Mouse (Mus musculus) intestine, embryonic 16.5 days (tissue): ENCODE measurements around the gene Slc39a11. TPM values are rescaled to one million over a fixed set of nuclear protein-coding genes. Genes with fewer than 3 reads are reported as not detected.

Experiments
- ATAC-seq: fragments of 200-750 bp; cut with Nextera tagmentation; 2 replicates; pipeline ENCODE4 v1.8.0; 2017; ENCODE audit warnings: moderate TSS enrichment, moderate library complexity
- H3K27ac ChIP-seq: fragments of 300-500 bp; sonication (generic); 2 replicates; pipeline ENCODE4 v1.5.1; 2014; ENCODE audit warnings: mild to moderate bottlenecking, low read length
- H3K27me3 ChIP-seq: fragments of 300-500 bp; sonication (generic); replicated peaks from 2 replicates; pipeline ENCODE4 v1.6.1; 2014; ENCODE audit warnings: low read length, control low read depth, mixed read lengths; ENCODE audit not compliant: control insufficient read depth, insufficient read depth
- H3K36me3 ChIP-seq: fragments of 300-500 bp; sonication (generic); 2 replicates; pipeline ENCODE4 v1.6.1; 2014; ENCODE audit warnings: low read length, control low read depth; ENCODE audit not compliant: control insufficient read depth, insufficient read depth
- H3K4me1 ChIP-seq: fragments of 300-500 bp; sonication (generic); 2 replicates; pipeline ENCODE4 v1.6.1; 2014; ENCODE audit warnings: low read length, control low read depth, mixed read lengths; ENCODE audit not compliant: control insufficient read depth, insufficient read depth
- H3K4me2 ChIP-seq: fragments of 300-500 bp; sonication (generic); 2 replicates; pipeline ENCODE4 v1.6.1; 2014; ENCODE audit warnings: low read depth, low read length, control low read depth
- H3K4me3 ChIP-seq: fragments of 300-500 bp; sonication (generic); 2 replicates; pipeline ENCODE4 v1.5.1; 2014; ENCODE audit warnings: mild to moderate bottlenecking, low read length
- H3K9ac ChIP-seq: fragments of 300-500 bp; sonication (generic); 2 replicates; pipeline ENCODE4 v1.6.1; 2014; ENCODE audit warnings: low read depth, low read length
- H3K9me3 ChIP-seq: fragments of 300-500 bp; sonication (generic); 2 replicates; pipeline ENCODE4 v1.6.1; 2016; ENCODE audit warnings: low read length, control low read depth; ENCODE audit not compliant: control insufficient read depth
- WGBS: fragments of 180-500 bp; shearing (Covaris S2); extraction: QIAGEN DNeasy Blood & Tissue Kit; methylation state at CpG from one replicate; pipeline ENCODE4 v1.1.7; 2014; 5-methylcytosine and 5-hydroxymethylcytosine counted together
- polyA plus RNA-seq: library from polyadenylated mRNA; unstranded; fragments of >200 nt; fragmentation: Nextera tagmentation; extraction: Ambion mirVana; gene quantifications from 2 replicates; pipeline ENCODE4 v1.2.1, GENCODE M21; 2015

Slc39a11 gene
- polyA plus RNA-seq, 1 experiment from 2014 or later, result 52.8 TPM

- H3K27me3 ChIP-seq, result no peaks in the 10 kb centered on the region
- no peak overlapping the region for H3K9ac ChIP-seq
- no peak for ATAC-seq
- H3K4me1 ChIP-seq, result peaks cover 10% of the 10 kb centered on the region; the same call in 1 of the 2 replicates
- WGBS, result 43% methylated on average over 4 of the region's 4 CpGs
- no peak overlapping the region for H3K4me2 ChIP-seq
- no peaks in the 10 kb centered on the region for H3K36me3 ChIP-seq
- H3K9me3 ChIP-seq, result no peaks in the 10 kb centered on the region
- no peak overlapping the region for H3K4me3 ChIP-seq
- H3K27ac ChIP-seq, result no peak overlapping the region
Observed at GRCm38 (mm10) chr11:113266706-113267105, 383.2 kb downstream of the Slc39a11 start.

- 47% methylated on average over 3 of the region's 3 CpGs for WGBS
- Histone ChIP-seq H3K27me3 (no peaks in the 10 kb centered on the region), H3K27ac (no peak overlapping the region; the same call in 1 of the 2 replicates), H3K9me3 (no peaks in the 10 kb centered on the region), H3K4me2 (no peak overlapping the region), H3K9ac (no peak overlapping the region), H3K4me3 (no peak overlapping the region), H3K4me1 (peaks cover 15% of the 10 kb centered on the region; the same call in 1 of the 2 replicates), H3K36me3 (no peaks in the 10 kb centered on the region)
- no peak for ATAC-seq
Observed at GRCm38 (mm10) chr11:113265567-113265966, 384.3 kb downstream of the Slc39a11 start.

GRCm38 (mm10) chr11:113263971-113264370 lies 385.9 kb downstream of the Slc39a11 start:
- H3K4me1 ChIP-seq, result peaks cover 15% of the 10 kb centered on the region; the same call in 1 of the 2 replicates
- H3K27me3 ChIP-seq, result no peaks in the 10 kb centered on the region
- H3K27ac ChIP-seq, result peak overlapping the region; percentile 46; the same call in 1 of the 2 replicates
- H3K36me3 ChIP-seq, result no peaks in the 10 kb centered on the region
- WGBS, result 62% methylated on average over 7 of the region's 7 CpGs
- ATAC-seq, result no peak
- no peak overlapping the region for H3K4me3 ChIP-seq
- H3K9me3 ChIP-seq, result no peaks in the 10 kb centered on the region
- H3K9ac ChIP-seq, result no peak overlapping the region
- H3K4me2 ChIP-seq, result no peak overlapping the region

- WGBS, result 39% methylated on average over 8 of the region's 8 CpGs
- H3K4me1 ChIP-seq, result peaks cover 15% of the 10 kb centered on the region; the same call in 1 of the 2 replicates
- H3K9me3 ChIP-seq, result no peaks in the 10 kb centered on the region
- no peak overlapping the region for H3K4me2 ChIP-seq
- ATAC-seq, result no peak
- no peaks in the 10 kb centered on the region for H3K36me3 ChIP-seq
- H3K27me3 ChIP-seq, result no peaks in the 10 kb centered on the region
- H3K27ac ChIP-seq, result no peak overlapping the region
- H3K9ac ChIP-seq, result no peak overlapping the region
- no peak overlapping the region for H3K4me3 ChIP-seq
Observed at GRCm38 (mm10) chr11:113262062-113262461, 387.8 kb downstream of the Slc39a11 start.

GRCm38 (mm10) chr11:113261421-113261820 lies 388.5 kb downstream of the Slc39a11 start:
- H3K4me3 ChIP-seq, result no peak overlapping the region
- 69% methylated on average over 4 of the region's 4 CpGs for WGBS
- H3K9ac ChIP-seq, result no peak overlapping the region
- no peaks in the 10 kb centered on the region for H3K36me3 ChIP-seq
- no peaks in the 10 kb centered on the region for H3K9me3 ChIP-seq
- ATAC-seq, result no peak
- H3K4me2 ChIP-seq, result no peak overlapping the region
- no peaks in the 10 kb centered on the region for H3K27me3 ChIP-seq
- 0 out of 2 replicates have a peak overlapping the region, but pooled peaks have one; percentile 16 for H3K27ac ChIP-seq
- peaks cover 15% of the 10 kb centered on the region for H3K4me1 ChIP-seq

- peaks cover 28% of the 10 kb centered on the region for H3K4me1 ChIP-seq
- H3K4me3 ChIP-seq, result no peak overlapping the region
- ATAC-seq, result peak; percentile 96
- no peak overlapping the region for H3K4me2 ChIP-seq
- no peaks in the 10 kb centered on the region for H3K36me3 ChIP-seq
- H3K9me3 ChIP-seq, result no peaks in the 10 kb centered on the region
- 56% methylated on average over 14 of the region's 14 CpGs for WGBS
- no peaks in the 10 kb centered on the region for H3K27me3 ChIP-seq
- H3K9ac ChIP-seq, result peak overlapping the region; percentile 42; the same call in 1 of the 2 replicates
- peak overlapping the region; percentile 87 for H3K27ac ChIP-seq
Observed at GRCm38 (mm10) chr11:113259712-113260382, 390.0 kb downstream of the Slc39a11 start.

GRCm38 (mm10) chr11:113258016-113258415 lies 391.9 kb downstream of the Slc39a11 start:
- H3K27ac ChIP-seq, result no peak overlapping the region
- no peak overlapping the region for H3K4me3 ChIP-seq
- no peak overlapping the region for H3K9ac ChIP-seq
- no peaks in the 10 kb centered on the region for H3K27me3 ChIP-seq
- H3K4me1 ChIP-seq, result peaks cover 32% of the 10 kb centered on the region
- no peaks in the 10 kb centered on the region for H3K36me3 ChIP-seq
- WGBS, result 83% methylated on average over 6 of the region's 6 CpGs
- H3K9me3 ChIP-seq, result no peaks in the 10 kb centered on the region
- no peak for ATAC-seq
- H3K4me2 ChIP-seq, result no peak overlapping the region

GRCm38 (mm10) chr11:113254653-113255052 lies 395.2 kb downstream of the Slc39a11 start:
- Histone ChIP-seq H3K9me3 (no peaks in the 10 kb centered on the region), H3K27ac (no peak overlapping the region), H3K36me3 (no peaks in the 10 kb centered on the region), H3K4me3 (no peak overlapping the region), H3K9ac (peak overlapping the region; percentile 46; the same call in 1 of the 2 replicates), H3K4me2 (no peak overlapping the region), H3K4me1 (peaks cover 23% of the 10 kb centered on the region), H3K27me3 (no peaks in the 10 kb centered on the region)
- no peak for ATAC-seq
- WGBS, result 49% methylated on average over 6 of the region's 6 CpGs

- Histone ChIP-seq H3K4me1 (peaks cover 23% of the 10 kb centered on the region), H3K27me3 (no peaks in the 10 kb centered on the region), H3K27ac (0 out of 2 replicates have a peak overlapping the region, but pooled peaks have one; percentile 7), H3K9me3 (no peaks in the 10 kb centered on the region), H3K36me3 (no peaks in the 10 kb centered on the region), H3K9ac (no peak overlapping the region), H3K4me3 (no peak overlapping the region), H3K4me2 (no peak overlapping the region)
- WGBS, result 70% methylated on average over 4 of the region's 4 CpGs
- peak; percentile 81 for ATAC-seq
Observed at GRCm38 (mm10) chr11:113253169-113253568, 396.7 kb downstream of the Slc39a11 start.
